Mouse (Mus musculus): ENCODE results near the gene Itgb7. TPM values are rescaled to one million over a fixed set of nuclear protein-coding genes. Genes with fewer than 3 reads are reported as not detected.

The Itgb7 gene
- polyA plus RNA-seq (2015; fragmentation: Illumina TruSeq; extraction: RNeasy Lipid Tissue Mini Kit (QIAGEN cat#74804); ENCODE audit: insufficient read depth, low read depth, low replicate concordance), result 2.8 TPM

GRCm38 (mm10) chr15:102231748-102232147 is at the start of gene Itgb7:
TSS of gene Itgb7 (minus strand) at chr15:102231944.

GRCm38 (mm10) chr15:102279092-102279782 is 47.5 kb upstream of the Itgb7 start, which contains the start of gene Mfsd5:
TSS of gene Mfsd5 (plus strand) at chr15:102279454.

GRCm38 (mm10) chr15:102270274-102270960 is 38.7 kb upstream of the Itgb7 start, which contains the start of gene Gm9918:
TSS of gene Gm9918 (plus strand) at chr15:102270563.

GRCm38 (mm10) chr15:102257202-102258075 is 25.7 kb upstream of the Itgb7 start, which contains the start of gene Rarg:
TSS of gene Rarg (minus strand) at chr15:102257517.

GRCm38 (mm10) chr15:102204674-102205505 is 26.9 kb downstream of the Itgb7 start, which contains the start of gene Csad:
TSS of gene Csad (minus strand) at chr15:102204724.

GRCm38 (mm10) chr15:102202971-102203834 is 28.5 kb downstream of the Itgb7 start, which contains the start of gene Zfp740:
TSS of gene Zfp740 (plus strand) at chr15:102203249.

Other genes with a start within 250 kb of the Itgb7 start
- gene Krt8, start 227.5 kb downstream of the Itgb7 start, polyA plus RNA-seq (2015; fragmentation: Illumina TruSeq; extraction: RNeasy Lipid Tissue Mini Kit (QIAGEN cat#74804); ENCODE audit: insufficient read depth, low read depth, low replicate concordance), result 48.8 TPM
- gene Krt18, start 203.8 kb downstream of the Itgb7 start, polyA plus RNA-seq (2015; fragmentation: Illumina TruSeq; extraction: RNeasy Lipid Tissue Mini Kit (QIAGEN cat#74804); ENCODE audit: insufficient read depth, low read depth, low replicate concordance), result 66.9 TPM
- 35.5 TPM for gene Eif4b, start 158.2 kb downstream of the Itgb7 start, polyA plus RNA-seq (2015; fragmentation: Illumina TruSeq; extraction: RNeasy Lipid Tissue Mini Kit (QIAGEN cat#74804); ENCODE audit: insufficient read depth, low read depth, low replicate concordance)
- 62.5 TPM for gene Tns2, start 131.5 kb downstream of the Itgb7 start, polyA plus RNA-seq (2015; fragmentation: Illumina TruSeq; extraction: RNeasy Lipid Tissue Mini Kit (QIAGEN cat#74804); ENCODE audit: insufficient read depth, low read depth, low replicate concordance)
- 11.0 TPM for gene Spryd3, start 95.7 kb downstream of the Itgb7 start, polyA plus RNA-seq (2015; fragmentation: Illumina TruSeq; extraction: RNeasy Lipid Tissue Mini Kit (QIAGEN cat#74804); ENCODE audit: insufficient read depth, low read depth, low replicate concordance)
- gene Igfbp6, start 87.6 kb downstream of the Itgb7 start, polyA plus RNA-seq (2015; fragmentation: Illumina TruSeq; extraction: RNeasy Lipid Tissue Mini Kit (QIAGEN cat#74804); ENCODE audit: insufficient read depth, low read depth, low replicate concordance), result 136 TPM
- gene Soat2, start 81.4 kb downstream of the Itgb7 start, polyA plus RNA-seq (2015; fragmentation: Illumina TruSeq; extraction: RNeasy Lipid Tissue Mini Kit (QIAGEN cat#74804); ENCODE audit: insufficient read depth, low read depth, low replicate concordance), result 0.98 TPM
- 19.2 TPM for gene Zfp740, start 28.7 kb downstream of the Itgb7 start, polyA plus RNA-seq (2015; fragmentation: Illumina TruSeq; extraction: RNeasy Lipid Tissue Mini Kit (QIAGEN cat#74804); ENCODE audit: insufficient read depth, low read depth, low replicate concordance)
- 14.2 TPM for gene Csad, start 27.2 kb downstream of the Itgb7 start, polyA plus RNA-seq (2015; fragmentation: Illumina TruSeq; extraction: RNeasy Lipid Tissue Mini Kit (QIAGEN cat#74804); ENCODE audit: insufficient read depth, low read depth, low replicate concordance)
- 13.8 TPM for gene Rarg, start 25.6 kb upstream of the Itgb7 start, polyA plus RNA-seq (2015; fragmentation: Illumina TruSeq; extraction: RNeasy Lipid Tissue Mini Kit (QIAGEN cat#74804); ENCODE audit: insufficient read depth, low read depth, low replicate concordance)
- gene Gm9918, start 38.6 kb upstream of the Itgb7 start, polyA plus RNA-seq (2015; fragmentation: Illumina TruSeq; extraction: RNeasy Lipid Tissue Mini Kit (QIAGEN cat#74804); ENCODE audit: insufficient read depth, low read depth, low replicate concordance), result not detected
- gene Mfsd5, start 47.5 kb upstream of the Itgb7 start, polyA plus RNA-seq (2015; fragmentation: Illumina TruSeq; extraction: RNeasy Lipid Tissue Mini Kit (QIAGEN cat#74804); ENCODE audit: insufficient read depth, low read depth, low replicate concordance), result 8.9 TPM
- gene Espl1, start 64.3 kb upstream of the Itgb7 start, polyA plus RNA-seq (2015; fragmentation: Illumina TruSeq; extraction: RNeasy Lipid Tissue Mini Kit (QIAGEN cat#74804); ENCODE audit: insufficient read depth, low read depth, low replicate concordance), result 1.5 TPM
- gene Pfdn5, start 94.2 kb upstream of the Itgb7 start, polyA plus RNA-seq (2015; fragmentation: Illumina TruSeq; extraction: RNeasy Lipid Tissue Mini Kit (QIAGEN cat#74804); ENCODE audit: insufficient read depth, low read depth, low replicate concordance), result 82.8 TPM
- gene Myg1, start 99.8 kb upstream of the Itgb7 start, polyA plus RNA-seq (2015; fragmentation: Illumina TruSeq; extraction: RNeasy Lipid Tissue Mini Kit (QIAGEN cat#74804); ENCODE audit: insufficient read depth, low read depth, low replicate concordance), result 24.2 TPM
- 18.0 TPM for gene Aaas, start 118.8 kb upstream of the Itgb7 start, polyA plus RNA-seq (2015; fragmentation: Illumina TruSeq; extraction: RNeasy Lipid Tissue Mini Kit (QIAGEN cat#74804); ENCODE audit: insufficient read depth, low read depth, low replicate concordance)
- gene Sp7, start 135.2 kb upstream of the Itgb7 start, polyA plus RNA-seq (2015; fragmentation: Illumina TruSeq; extraction: RNeasy Lipid Tissue Mini Kit (QIAGEN cat#74804); ENCODE audit: insufficient read depth, low read depth, low replicate concordance), result 0.26 TPM
- gene Sp1, start 174.2 kb upstream of the Itgb7 start, polyA plus RNA-seq (2015; fragmentation: Illumina TruSeq; extraction: RNeasy Lipid Tissue Mini Kit (QIAGEN cat#74804); ENCODE audit: insufficient read depth, low read depth, low replicate concordance), result 6.9 TPM
- 1.3 TPM for gene Amhr2, start 213.4 kb upstream of the Itgb7 start, polyA plus RNA-seq (2015; fragmentation: Illumina TruSeq; extraction: RNeasy Lipid Tissue Mini Kit (QIAGEN cat#74804); ENCODE audit: insufficient read depth, low read depth, low replicate concordance)
- gene Prr13, start 227.1 kb upstream of the Itgb7 start, polyA plus RNA-seq (2015; fragmentation: Illumina TruSeq; extraction: RNeasy Lipid Tissue Mini Kit (QIAGEN cat#74804); ENCODE audit: insufficient read depth, low read depth, low replicate concordance), result 31.0 TPM
- 149 TPM for gene Pcbp2, start 238.6 kb upstream of the Itgb7 start, polyA plus RNA-seq (2015; fragmentation: Illumina TruSeq; extraction: RNeasy Lipid Tissue Mini Kit (QIAGEN cat#74804); ENCODE audit: insufficient read depth, low read depth, low replicate concordance)

Measured in pancreas, adult 10 weeks (tissue).